Mouse (Mus musculus): ENCODE measurements at regions not wholly inside any gene's neighbourhood (a gene's known extent, or its start where the extent isn't known, plus 50 kb on each side); places are given as distances from the start of the nearest gene placed in this dataset.

GRCm38 (mm10) chr13:69988319-69988718, 186.1 kb downstream of the Med10 start:
- TF ChIP-seq CTCF (IDR thresholded peaks at IDR 0.05; ENCODE audit: extremely low read depth, insufficient read length, insufficient replicate concordance, low read depth, low read length) (no peak), POLR2A (IDR thresholded peaks at IDR 0.05; ENCODE audit: low read depth, low read length) (no peak)

Data from small intestine, adult 2 months (tissue).